Mouse (Mus musculus): Measurements from ENCODE around the gene Mafk. TPM values are rescaled to one million over a fixed set of nuclear protein-coding genes. Genes with fewer than 3 reads are reported as not detected.
A peak's percentile ranks its signal among the peaks of the same experiment; 100 is the strongest.
"Not testable (repeated sequence)": the region's sequence is repeated elsewhere in the genome, so short reads cannot be mapped to it uniquely, and the experiment has no call there.

Mafk gene
- total RNA-seq (2017): 73.5 to 94.4 TPM (median 82.2 TPM) in 3 replicates

GRCm38 (mm10) chr5:139791227-139792158, at the start of gene Mafk:
Gene Mafk, plus strand, starts transcription at chr5:139791513.
- ATAC-seq (replicated peaks; ENCODE audit: insufficient number of reproducible peaks, low FRiP score, low TSS enrichment, poor library complexity, severe bottlenecking): peak; percentile 81

GRCm38 (mm10) chr5:139742640-139743039, 48.7 kb upstream of the Mafk start:
- not testable (repeated sequence) for ATAC-seq (replicated peaks; ENCODE audit: insufficient number of reproducible peaks, low FRiP score, low TSS enrichment, poor library complexity, severe bottlenecking)

GRCm38 (mm10) chr5:139745771-139746170, 45.5 kb upstream of the Mafk start:
- ATAC-seq (replicated peaks; ENCODE audit: insufficient number of reproducible peaks, low FRiP score, low TSS enrichment, poor library complexity, severe bottlenecking): no peak

- ATAC-seq (replicated peaks; ENCODE audit: insufficient number of reproducible peaks, low FRiP score, low TSS enrichment, poor library complexity, severe bottlenecking): no peak
These were observed 41.7 kb upstream of the Mafk start for GRCm38 (mm10) chr5:139749413-139750125.

- ATAC-seq (replicated peaks; ENCODE audit: insufficient number of reproducible peaks, low FRiP score, low TSS enrichment, poor library complexity, severe bottlenecking): peak; percentile 40
These were observed 40.8 kb upstream of the Mafk start for GRCm38 (mm10) chr5:139750535-139750934.

GRCm38 (mm10) chr5:139754753-139755152, 36.6 kb upstream of the Mafk start:
- ATAC-seq (replicated peaks; ENCODE audit: insufficient number of reproducible peaks, low FRiP score, low TSS enrichment, poor library complexity, severe bottlenecking): no peak

- no peak for ATAC-seq (replicated peaks; ENCODE audit: insufficient number of reproducible peaks, low FRiP score, low TSS enrichment, poor library complexity, severe bottlenecking)
These were observed 35.2 kb upstream of the Mafk start for GRCm38 (mm10) chr5:139756135-139756534.

- no peak for ATAC-seq (replicated peaks; ENCODE audit: insufficient number of reproducible peaks, low FRiP score, low TSS enrichment, poor library complexity, severe bottlenecking)
These were observed 34.7 kb upstream of the Mafk start for GRCm38 (mm10) chr5:139756586-139756985.

- ATAC-seq (replicated peaks; ENCODE audit: insufficient number of reproducible peaks, low FRiP score, low TSS enrichment, poor library complexity, severe bottlenecking): no peak
These were observed 33.2 kb upstream of the Mafk start for GRCm38 (mm10) chr5:139758096-139758495.

GRCm38 (mm10) chr5:139764296-139764695, 27.0 kb upstream of the Mafk start:
- no peak for ATAC-seq (replicated peaks; ENCODE audit: insufficient number of reproducible peaks, low FRiP score, low TSS enrichment, poor library complexity, severe bottlenecking)

GRCm38 (mm10) chr5:139768216-139768615, 23.1 kb upstream of the Mafk start:
- no peak for ATAC-seq (replicated peaks; ENCODE audit: insufficient number of reproducible peaks, low FRiP score, low TSS enrichment, poor library complexity, severe bottlenecking)

GRCm38 (mm10) chr5:139775216-139775926, 15.9 kb upstream of the Mafk start, which contains the start of gene Ints1:
Gene Ints1, minus strand, starts transcription at chr5:139775674.
- ATAC-seq (replicated peaks; ENCODE audit: insufficient number of reproducible peaks, low FRiP score, low TSS enrichment, poor library complexity, severe bottlenecking): peak; percentile 98

- no peak for ATAC-seq (replicated peaks; ENCODE audit: insufficient number of reproducible peaks, low FRiP score, low TSS enrichment, poor library complexity, severe bottlenecking)
These were observed 14.3 kb upstream of the Mafk start for GRCm38 (mm10) chr5:139776966-139777365.

- no peak for ATAC-seq (replicated peaks; ENCODE audit: insufficient number of reproducible peaks, low FRiP score, low TSS enrichment, poor library complexity, severe bottlenecking)
These were observed 9.9 kb upstream of the Mafk start for GRCm38 (mm10) chr5:139781406-139781805.

- no peak for ATAC-seq (replicated peaks; ENCODE audit: insufficient number of reproducible peaks, low FRiP score, low TSS enrichment, poor library complexity, severe bottlenecking)
These were observed 1.8 kb upstream of the Mafk start for GRCm38 (mm10) chr5:139789466-139789865.

- no peak for ATAC-seq (replicated peaks; ENCODE audit: insufficient number of reproducible peaks, low FRiP score, low TSS enrichment, poor library complexity, severe bottlenecking)
These were observed 954 bp downstream of the Mafk start for GRCm38 (mm10) chr5:139792159-139792775.

GRCm38 (mm10) chr5:139792966-139793337, 1.6 kb downstream of the Mafk start:
- no peak for ATAC-seq (replicated peaks; ENCODE audit: insufficient number of reproducible peaks, low FRiP score, low TSS enrichment, poor library complexity, severe bottlenecking)

GRCm38 (mm10) chr5:139793338-139794089, 2.2 kb downstream of the Mafk start:
- ATAC-seq (replicated peaks; ENCODE audit: insufficient number of reproducible peaks, low FRiP score, low TSS enrichment, poor library complexity, severe bottlenecking): 0 out of 2 replicates have a peak, but pooled peaks have one; percentile 10
